Mouse (Mus musculus): ENCODE results near the gene Enam.
"Not testable (repeated sequence)": the region's sequence is repeated elsewhere in the genome, so short reads cannot be mapped to it uniquely, and the experiment has no call there.

- TF ChIP-seq CTCF (IDR thresholded peaks at IDR 0.05; ENCODE audit: control insufficient read depth, insufficient read depth, low read length); POLR2A (IDR thresholded peaks at IDR 0.05; ENCODE audit: borderline replicate concordance, control insufficient read depth, low read depth, low read length): not testable (repeated sequence)
Measured at GRCm38 (mm10) chr5:88544411-88544810, 56.6 kb downstream of the Enam start.
